Mouse (Mus musculus): ENCODE results near the gene Adamts14.
A peak's percentile ranks its signal among the peaks of the same experiment; 100 is the strongest.

Adamts14 gene

GRCm38 (mm10) chr10:61231756-61232155 lies 41.5 kb downstream of the Adamts14 start:
- no peak for DNase-seq

- DNase-seq: no peak
These were observed 46.3 kb downstream of the Adamts14 start for GRCm38 (mm10) chr10:61226784-61227396.

- no peak for DNase-seq
These were observed 47.5 kb downstream of the Adamts14 start for GRCm38 (mm10) chr10:61225694-61226093.

DNA sequence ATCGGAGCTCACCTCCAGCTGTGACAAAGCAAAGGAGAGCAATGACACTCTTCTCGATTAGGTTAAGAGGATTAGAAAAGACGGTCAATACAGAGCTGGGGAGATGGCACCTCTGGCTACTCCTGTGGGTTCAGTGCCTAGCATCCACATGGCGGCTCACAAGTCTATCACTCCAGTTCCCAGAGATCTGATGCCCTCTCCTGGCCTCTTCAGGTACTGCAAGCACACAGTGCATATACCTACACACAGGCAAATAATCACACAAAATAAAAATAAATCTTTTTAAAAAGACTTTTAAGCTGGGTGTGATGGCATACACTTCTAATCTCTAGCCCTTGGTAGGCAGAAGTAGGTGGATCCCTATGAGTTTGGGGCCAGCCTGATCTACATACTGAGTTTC lies 53.9 kb downstream of the Adamts14 start:
- DNase-seq: no peak

DNA sequence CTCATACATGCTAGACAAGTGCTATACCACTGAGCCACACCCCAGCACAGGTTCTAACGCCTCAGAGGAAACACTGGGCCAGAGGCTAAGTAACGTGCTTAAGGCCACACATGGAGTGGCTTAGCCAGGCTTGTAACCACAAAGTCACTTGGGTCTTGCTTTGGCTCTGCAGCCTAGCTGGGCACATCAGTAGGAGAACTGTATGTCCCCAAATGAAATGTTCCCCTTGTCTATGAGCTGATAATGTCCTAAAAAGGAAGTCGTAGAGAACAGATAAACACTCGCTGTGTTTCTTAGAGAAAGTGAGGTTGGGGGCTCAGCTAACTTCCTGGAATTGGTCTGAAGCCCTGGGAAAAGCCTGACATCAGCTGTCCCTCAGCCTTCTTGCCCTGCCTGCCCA lies 57.1 kb downstream of the Adamts14 start:
- DNase-seq: no peak

DNA sequence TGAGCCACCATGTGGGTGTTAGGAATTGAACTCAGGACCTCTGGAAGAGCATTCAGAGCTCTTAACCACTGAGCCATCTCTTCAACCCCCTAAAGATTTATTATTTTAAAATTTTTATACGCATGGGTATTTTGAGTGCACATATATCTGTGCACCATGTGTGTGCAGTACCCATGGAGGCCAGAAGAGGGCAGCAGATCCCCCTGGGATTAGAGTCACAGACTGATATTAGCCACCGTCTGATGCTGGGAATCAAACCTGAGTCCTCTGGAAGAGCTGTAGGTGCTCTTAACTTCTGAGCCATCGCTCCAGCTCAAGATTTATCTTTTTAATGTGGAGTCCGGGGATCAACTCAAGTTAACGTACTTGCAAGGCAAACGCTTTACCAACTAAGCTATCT lies 57.6 kb downstream of the Adamts14 start:
- no peak for DNase-seq

- no peak for DNase-seq
These were observed 60.4 kb downstream of the Adamts14 start for GRCm38 (mm10) chr10:61212817-61213216.

DNA sequence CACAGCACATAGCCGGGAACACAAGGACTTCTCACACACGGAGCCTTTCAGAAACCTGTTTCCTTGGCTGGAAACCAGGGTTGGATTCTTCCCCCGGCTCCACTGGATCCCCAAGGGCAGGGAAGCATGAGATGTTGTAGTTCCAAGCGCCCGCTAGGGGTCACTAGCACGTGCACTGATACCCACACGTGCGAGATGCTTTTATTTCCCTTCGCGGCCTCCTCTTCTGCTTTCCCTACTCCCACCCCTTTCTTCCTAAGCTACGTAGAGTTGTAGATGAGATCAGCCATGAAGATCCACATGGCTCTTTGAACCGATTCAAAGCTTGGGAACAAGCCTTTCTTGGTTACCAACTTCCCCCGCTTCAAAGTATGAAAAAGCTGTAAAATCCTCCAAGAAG lies 61.5 kb downstream of the Adamts14 start:
- peak; percentile 42 to 81 for DNase-seq

- DNase-seq: no peak
These were observed 62.1 kb downstream of the Adamts14 start for GRCm38 (mm10) chr10:61211105-61211504.

DNA sequence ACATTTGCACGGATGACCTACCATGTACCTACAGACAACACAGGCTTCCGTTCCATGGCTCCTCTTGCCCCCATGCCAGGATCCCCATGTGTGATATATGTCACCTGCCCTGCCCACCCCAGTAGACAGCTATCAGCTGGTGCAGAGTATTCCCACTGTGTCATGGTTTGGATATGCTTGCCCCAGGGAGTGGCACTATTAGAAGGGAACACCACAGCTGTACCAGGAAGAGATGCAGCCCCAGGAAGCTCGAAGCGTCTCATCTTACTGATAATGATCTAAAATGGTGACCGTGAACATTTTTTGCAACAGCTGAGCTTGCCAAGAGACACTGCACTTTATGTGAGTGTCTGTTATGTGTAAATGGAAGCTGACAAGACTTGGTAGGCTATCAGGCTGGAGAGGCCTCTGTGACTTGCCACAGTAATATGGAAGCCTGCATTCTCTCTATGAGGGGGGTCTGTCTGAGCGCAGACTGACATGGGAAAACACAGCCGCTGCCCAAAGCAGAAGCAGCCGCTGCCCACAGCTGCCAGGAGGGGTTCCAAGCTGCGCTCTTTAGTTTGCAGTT lies 65.0 kb downstream of the Adamts14 start:
- DNase-seq: no peak

GRCm38 (mm10) chr10:61203930-61204329 lies 69.3 kb downstream of the Adamts14 start:
- DNase-seq: no peak

DNA sequence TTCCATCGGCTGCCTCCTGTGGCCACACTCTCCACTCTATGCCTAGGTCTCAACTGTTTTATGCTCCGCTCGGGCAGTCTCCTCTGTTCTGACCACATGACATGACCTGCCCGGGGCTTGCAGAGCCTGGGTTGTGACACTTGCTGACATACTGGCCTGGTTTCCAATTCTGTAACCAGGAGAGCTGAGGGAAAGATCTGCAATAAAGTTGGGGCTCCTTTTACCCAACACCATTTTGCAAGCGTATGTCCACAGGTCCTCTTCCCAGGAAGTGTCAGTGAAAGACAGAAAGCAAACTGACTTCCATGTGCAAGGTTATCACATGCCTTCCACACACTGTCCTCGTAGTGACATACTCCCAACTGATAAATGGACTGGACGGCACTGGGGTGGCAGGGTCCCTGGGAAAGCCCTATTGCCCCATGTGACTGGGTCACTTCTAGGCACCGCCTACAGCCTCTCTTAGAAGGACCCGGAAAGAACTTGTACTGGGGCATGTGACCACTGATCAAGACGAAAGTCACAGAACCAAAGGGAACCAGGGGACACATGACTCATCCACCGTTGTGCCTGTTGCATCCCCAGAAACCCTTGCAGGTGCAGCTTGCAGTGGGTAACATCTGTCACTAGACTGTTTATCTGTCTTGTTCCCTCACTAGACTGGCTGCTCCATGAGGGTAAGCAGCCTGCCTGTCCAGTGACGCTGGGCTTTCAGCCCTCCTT lies 71.5 kb downstream of the Adamts14 start:
- DNase-seq: no peak

DNA sequence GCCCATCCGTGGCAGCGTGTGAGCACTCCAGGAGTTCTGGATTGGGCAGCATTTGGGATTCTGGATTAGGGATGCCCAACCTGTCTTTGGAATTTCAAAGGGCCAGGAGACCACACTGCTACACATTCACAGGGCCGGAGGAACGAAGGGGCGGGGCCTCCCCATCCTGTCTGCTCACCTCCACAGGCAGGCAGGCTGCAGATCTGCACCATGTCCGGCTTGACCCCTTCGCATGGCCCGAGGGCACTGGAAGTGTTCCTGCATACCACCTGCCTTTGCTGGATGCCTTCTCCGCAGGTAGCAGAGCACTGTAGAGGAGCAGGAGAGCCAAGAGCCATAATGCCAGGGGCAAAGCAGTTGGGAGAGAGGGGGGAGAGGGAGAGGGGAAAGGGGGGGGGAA lies 72.2 kb downstream of the Adamts14 start:
- no peak for DNase-seq

DNA sequence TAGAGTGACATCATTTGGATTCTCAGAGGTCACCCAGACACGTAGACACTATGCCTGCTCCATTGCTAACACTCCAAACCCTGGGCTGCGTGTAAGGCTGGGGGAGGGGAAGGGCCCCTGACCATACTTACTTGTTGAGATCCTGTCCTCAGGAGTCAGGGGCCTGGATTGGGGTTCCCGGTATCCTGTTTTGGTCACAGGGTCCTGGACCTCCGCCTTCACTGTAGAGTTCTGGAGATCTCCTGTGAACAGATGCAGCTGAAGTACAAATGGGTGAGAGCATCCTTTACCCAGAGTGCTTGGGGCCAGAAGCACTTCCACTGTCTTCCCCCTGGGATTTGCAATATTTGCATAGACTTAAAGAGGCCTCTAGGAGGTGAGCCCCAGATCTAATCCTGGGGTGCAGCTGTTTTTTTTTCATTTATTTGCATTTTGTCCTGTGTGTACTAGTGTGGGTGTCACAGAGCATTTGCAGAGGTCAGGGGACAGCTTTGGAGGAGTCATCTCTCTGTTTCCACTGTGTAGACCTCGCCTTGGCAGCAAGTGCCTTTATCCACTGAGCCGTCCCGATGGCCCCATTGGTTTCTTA lies 72.9 kb downstream of the Adamts14 start:
- DNase-seq: no peak

DNA sequence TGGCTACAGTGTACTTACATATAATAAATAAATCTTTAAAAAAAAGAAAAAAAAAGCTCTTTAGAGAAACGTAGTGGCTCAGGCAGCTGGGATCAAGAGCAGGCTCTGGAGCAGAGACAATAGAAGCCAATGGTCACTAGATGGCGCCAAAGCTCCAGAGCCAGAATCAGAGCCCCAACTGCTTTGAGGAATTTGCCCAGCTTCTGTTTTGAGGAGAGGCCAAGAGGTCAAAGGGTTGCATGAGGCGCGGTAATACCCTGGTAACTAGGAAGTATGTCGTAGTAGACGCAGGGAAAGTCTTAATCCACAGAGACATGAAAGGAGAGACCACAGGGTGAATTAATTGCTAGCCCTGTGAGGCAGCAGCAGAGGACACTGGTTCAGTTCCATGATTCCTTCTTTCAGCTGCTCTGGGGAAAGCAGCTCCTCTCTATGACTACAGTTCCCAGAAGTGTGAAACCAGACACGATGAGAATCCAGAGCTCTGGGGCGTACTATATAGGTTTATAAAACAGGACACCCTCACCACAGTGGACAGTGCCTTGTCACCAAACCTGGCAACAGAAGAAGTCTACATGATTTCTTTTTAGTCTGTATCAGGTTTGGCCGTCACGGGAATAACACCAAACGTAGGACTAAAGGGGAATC lies 73.5 kb downstream of the Adamts14 start:
- peak; percentile 79 to 87 for DNase-seq

GRCm38 (mm10) chr10:61195718-61196291 lies 77.4 kb downstream of the Adamts14 start:
- DNase-seq: no peak

GRCm38 (mm10) chr10:61195216-61195615 lies 78.0 kb downstream of the Adamts14 start:
- no peak for DNase-seq

- no peak for DNase-seq
These were observed 78.6 kb downstream of the Adamts14 start for GRCm38 (mm10) chr10:61194611-61195010.

- DNase-seq: no peak
These were observed 85.2 kb downstream of the Adamts14 start for GRCm38 (mm10) chr10:61188010-61188409.

DNA sequence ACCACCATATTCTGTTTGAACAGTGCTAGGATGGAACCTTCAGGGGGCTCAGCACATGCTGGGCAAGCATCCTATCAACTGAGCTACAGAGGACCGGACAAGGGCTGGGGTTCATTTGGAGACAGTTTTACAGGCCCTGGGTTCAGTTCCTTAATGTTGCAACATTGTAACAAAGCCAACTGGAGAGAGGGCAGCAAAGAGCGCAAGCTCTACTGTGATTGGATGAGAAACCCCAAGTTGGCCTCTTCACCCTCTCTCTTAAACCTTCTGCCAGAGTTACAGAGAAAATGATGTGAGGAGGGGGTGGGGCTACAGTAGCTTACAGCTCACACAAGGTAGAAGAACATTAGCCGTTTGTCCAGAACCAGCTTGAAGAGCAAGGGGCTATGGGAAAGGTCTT lies 86.2 kb downstream of the Adamts14 start:
- peak in 1 of 2 experiments; percentile 8 for DNase-seq

DNA sequence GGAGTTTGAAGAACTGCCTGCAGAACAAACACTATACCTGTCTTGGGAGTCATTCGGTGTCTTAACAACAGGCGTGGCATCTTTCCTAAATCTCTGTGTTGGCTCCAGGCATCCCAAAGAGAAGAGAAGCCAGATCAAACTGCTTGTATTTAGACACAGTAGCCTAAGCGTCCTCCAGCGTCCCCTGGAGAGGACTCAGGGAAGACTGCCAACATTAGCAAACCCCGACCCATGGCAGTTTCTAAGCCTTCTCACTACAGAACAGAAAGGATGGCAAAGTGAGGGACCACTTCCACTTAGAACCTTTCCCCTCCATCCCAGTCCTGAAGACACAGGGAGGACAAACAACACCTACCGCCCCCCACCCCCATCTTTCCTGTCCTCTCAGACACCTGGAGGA lies 93.3 kb downstream of the Adamts14 start:
- no peak for DNase-seq

DNA sequence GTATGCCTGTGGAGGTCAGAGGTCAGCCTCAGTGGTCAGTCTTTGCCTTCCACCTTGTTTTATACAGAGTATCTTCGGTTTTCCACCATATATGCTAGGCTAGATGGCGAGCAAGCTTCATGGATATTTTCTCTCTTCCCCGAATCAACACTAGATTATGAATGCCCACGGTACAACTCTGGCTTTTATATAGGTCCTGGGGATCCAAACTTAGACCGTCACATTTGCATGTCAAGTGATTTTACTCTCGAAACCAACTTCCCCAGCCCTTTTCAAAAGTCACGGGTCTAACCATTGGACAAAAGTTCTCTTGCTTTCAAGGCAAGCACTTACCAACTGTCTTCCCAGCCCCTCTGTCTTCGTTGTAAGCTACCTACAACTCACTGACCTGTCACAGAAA lies 94.6 kb downstream of the Adamts14 start:
- no peak for DNase-seq

DNA sequence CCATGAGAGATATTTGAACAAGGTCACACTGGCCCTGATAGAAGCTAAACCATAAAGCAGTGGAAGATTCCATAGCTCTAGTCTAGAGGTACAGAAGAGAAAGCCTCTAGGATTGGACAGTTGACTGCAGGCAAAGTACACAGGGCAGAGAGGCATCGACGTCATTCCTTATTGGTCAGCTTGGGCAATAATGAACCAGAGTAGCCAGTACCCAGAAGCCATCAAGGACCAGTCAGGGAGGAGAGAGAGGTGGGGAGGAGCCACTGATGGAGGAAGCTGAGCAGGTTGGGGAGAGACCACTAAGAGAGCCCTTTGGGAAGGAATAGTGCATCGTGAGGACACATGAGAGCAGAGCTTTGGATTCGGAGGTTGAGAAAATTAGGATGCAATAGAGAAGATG lies 95.5 kb downstream of the Adamts14 start:
- no peak for DNase-seq

All from kidney, postnatal 36 days (tissue).